Mouse (Mus musculus): ENCODE results near the gene Zdhhc18. TPM values are rescaled to one million over a fixed set of nuclear protein-coding genes. Genes with fewer than 3 reads are reported as not detected.

Zdhhc18 gene
- total and polyA plus RNA-seq, 3 experiments, result 6.7 to 15.6 TPM; not detected in 1

- peak; percentile 71; the same call in 1 of the 2 replicates for TF ChIP-seq MYC (IDR thresholded peaks at IDR 0.05; ENCODE audit: low read depth, low read length)
- no peak for TF ChIP-seq NELFE (IDR thresholded peaks at IDR 0.05; ENCODE audit: low read depth, low read length)
- peak; percentile 27; the same call in 1 of the 2 replicates for TF ChIP-seq HCFC1 (IDR thresholded peaks at IDR 0.05; ENCODE audit: low read depth, low read length)
Measured at GRCm38 (mm10) chr4:133677266-133677665, 27.3 kb upstream of the Zdhhc18 start (continued).

GRCm38 (mm10) chr4:133676189-133676588 lies 26.2 kb upstream of the Zdhhc18 start:
- Histone ChIP-seq H3K9ac (ENCODE audit: control insufficient read depth, low read depth, low read length, poor library complexity, severe bottlenecking) (peak overlapping the region; percentile 57), H3K27ac (ENCODE audit: control insufficient read depth, low read depth, low read length) (peak overlapping the region; percentile 87), H3K27me3 (ENCODE audit: control insufficient read depth in 1 of 2, insufficient read depth in 2 of 2, low read length in 2 of 2) (no peaks in the 10 kb centered on the region), H3K9me3 (replicated peaks; ENCODE audit: insufficient read depth, low read length) (no peaks in the 10 kb centered on the region), H3K4me3 (ENCODE audit: control insufficient read depth in 1 of 2, insufficient read depth in 1 of 2, low read depth in 2 of 2, low read length in 2 of 2) (peak overlapping the region; percentile 13 to 48; a peak in 3 of 4 replicates), H3K79me2 (ENCODE audit: control insufficient read depth, insufficient read depth, low read length, poor library complexity) (peaks cover 7% of the 10 kb centered on the region; the same call in 1 of the 2 replicates), H3K36me3 (ENCODE audit: control insufficient read depth in 1 of 2, insufficient read depth in 2 of 2, low read length in 2 of 2) (peaks cover 0 to 36% of the 10 kb centered on the region in 2 experiments; a peak in 2 of 4 replicates), H3K4me1 (ENCODE audit: control insufficient read depth in 1 of 2, insufficient read depth in 2 of 2, low read length in 2 of 2) (peaks cover 12 to 34% of the 10 kb centered on the region in 2 experiments)
- DNase-seq (ENCODE audit: low read depth, low spot score), result peak; percentile 63
- TF ChIP-seq MXI1 (IDR thresholded peaks at IDR 0.05; ENCODE audit: low read depth, low read length) (no peak), TCF12 (IDR thresholded peaks at IDR 0.05; ENCODE audit: low read depth, low read length) (no peak), NELFE (IDR thresholded peaks at IDR 0.05; ENCODE audit: low read depth, low read length) (no peak), POLR2AphosphoS2 (IDR thresholded peaks at IDR 0.05; ENCODE audit: low read length) (no peak; the same call in 1 of the 2 replicates), TAL1 (IDR thresholded peaks at IDR 0.05; ENCODE audit: low read length) (no peak), ELF1 (IDR thresholded peaks at IDR 0.05; ENCODE audit: low read depth, low read length) (no peak), MAX (IDR thresholded peaks at IDR 0.05; ENCODE audit: low read length) (no peak), CHD1 (IDR thresholded peaks at IDR 0.05; ENCODE audit: low read depth, low read length) (peak; percentile 50; the same call in 1 of the 2 replicates)

GRCm38 (mm10) chr4:133675594-133676016 lies 25.7 kb upstream of the Zdhhc18 start:
- H3K4me3 ChIP-seq (ENCODE audit: control insufficient read depth in 1 of 2, insufficient read depth in 1 of 2, low read depth in 2 of 2, low read length in 2 of 2), result peak overlapping the region; percentile 13 to 48; a peak in 3 of 4 replicates
- H3K9ac ChIP-seq (ENCODE audit: control insufficient read depth, low read depth, low read length, poor library complexity, severe bottlenecking), result peak overlapping the region; percentile 57
- peak; percentile 96 for DNase-seq (ENCODE audit: low read depth, low spot score)

More at GRCm38 (mm10) chr4:133675594-133676016, 25.7 kb upstream of the Zdhhc18 start:
- Histone ChIP-seq H3K4me1 (ENCODE audit: control insufficient read depth in 1 of 2, insufficient read depth in 2 of 2, low read length in 2 of 2) (peaks cover 12 to 38% of the 10 kb centered on the region in 2 experiments), H3K27me3 (ENCODE audit: control insufficient read depth in 1 of 2, insufficient read depth in 2 of 2, low read length in 2 of 2) (no peaks in the 10 kb centered on the region), H3K36me3 (ENCODE audit: control insufficient read depth in 1 of 2, insufficient read depth in 2 of 2, low read length in 2 of 2) (peaks cover 0 to 37% of the 10 kb centered on the region in 2 experiments; a peak in 2 of 4 replicates), H3K9me3 (replicated peaks; ENCODE audit: insufficient read depth, low read length) (no peaks in the 10 kb centered on the region), H3K79me2 (ENCODE audit: control insufficient read depth, insufficient read depth, low read length, poor library complexity) (peaks cover 7% of the 10 kb centered on the region; the same call in 1 of the 2 replicates), H3K27ac (ENCODE audit: control insufficient read depth, low read depth, low read length) (peak overlapping the region; percentile 100)
- TF ChIP-seq POLR2A (IDR thresholded peaks at IDR 0.05; ENCODE audit: control insufficient read depth in 1 of 2, insufficient read depth in 1 of 2, low read depth in 1 of 2, low read length in 2 of 2, poor library complexity in 1 of 2) (peak in 1 of 2 experiments; percentile 73; a peak in 2 of 4 replicates), ZC3H11A (IDR thresholded peaks at IDR 0.05; ENCODE audit: low read depth, low read length) (no peak), NELFE (IDR thresholded peaks at IDR 0.05; ENCODE audit: low read depth, low read length) (0 out of 2 replicates have a peak, but pooled peaks have one; percentile 24), POLR2AphosphoS2 (IDR thresholded peaks at IDR 0.05; ENCODE audit: low read length) (no peak), CTCF (IDR thresholded peaks at IDR 0.05 in 2 of 3, conservative IDR thresholded peaks at IDR 0.05 in 1 of 3; ENCODE audit: control insufficient read depth in 1 of 3, insufficient read depth in 1 of 3, low read depth in 2 of 3, low read length in 3 of 3, poor library complexity in 1 of 3, severe bottlenecking in 1 of 3) (no peak), TBP (IDR thresholded peaks at IDR 0.05; ENCODE audit: low read depth, low read length) (peak; percentile 58), ELF1 (IDR thresholded peaks at IDR 0.05; ENCODE audit: low read depth, low read length) (no peak), ETS1 (IDR thresholded peaks at IDR 0.05; ENCODE audit: low read depth, low read length) (peak; percentile 66; the same call in 1 of the 2 replicates), KAT2A (conservative IDR thresholded peaks at IDR 0.05; ENCODE audit: low read depth, low read length) (no peak), RAD21 (IDR thresholded peaks at IDR 0.05; ENCODE audit: low read depth, low read length) (no peak)
